15 mouse cellular contexts compared by ENCODE assay signal in the genomic region with DNA sequence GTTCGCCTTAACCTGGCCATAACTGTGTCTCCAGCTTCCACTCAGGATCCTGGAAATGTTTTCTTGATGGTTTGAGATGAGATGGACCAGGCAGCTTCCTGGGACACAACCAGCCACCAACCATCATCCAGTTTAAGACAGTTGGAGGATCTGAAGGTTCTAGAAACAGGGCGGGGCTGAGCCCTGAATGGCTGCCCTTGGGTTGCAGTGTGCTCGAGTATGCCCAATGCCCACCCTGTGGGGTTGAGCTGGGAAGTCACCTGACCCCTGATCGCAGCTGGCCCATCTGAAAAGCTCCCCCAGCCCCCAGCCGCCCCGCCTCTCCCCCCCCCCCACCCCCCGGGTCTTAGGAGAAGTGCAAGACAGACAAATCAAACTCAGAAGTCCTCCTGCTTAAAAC.
DNase-seq lines count a peak whose midpoint lies in the region; ATAC-seq and TF ChIP-seq lines count a peak whose summit lies in the region.
"Had no signal": no experiment of that assay in that cellular context is flagged by ENCODE, and none has a peak within 500 bp of the region (broad histone marks: within the 10 kb centered on the region; RNA-seq: fewer than 3 reads in every experiment).

No protein-coding gene starts in this region.

- H3K36me3 ChIP-seq in kidney, embryonic 16.5 days (ENCODE audit: insufficient read depth, low read length), result no peaks in the 10 kb centered on the region
- no peaks in the 10 kb centered on the region for H3K36me3 ChIP-seq in forebrain, embryonic 14.5 days (ENCODE audit: control insufficient read depth, insufficient read depth, low read length)
- H3K36me3 ChIP-seq in myocyte (ENCODE audit: control insufficient read depth, insufficient read depth), result no peaks in the 10 kb centered on the region
- no peaks in the 10 kb centered on the region for H3K36me3 ChIP-seq in midbrain, embryonic 15.5 days (replicated peaks)
- H3K36me3 ChIP-seq: hindbrain, embryonic 10.5 days had no signal

- H3K9ac ChIP-seq in kidney, embryonic 16.5 days (replicated peaks; ENCODE audit: low read length), result no peak overlapping the region
- H3K9ac ChIP-seq in forebrain, embryonic 14.5 days (ENCODE audit: low read length), result no peak overlapping the region
- H3K9ac ChIP-seq in midbrain, embryonic 15.5 days, result no peak overlapping the region

- no peak for ATAC-seq in kidney, embryonic 16.5 days (ENCODE audit: low FRiP score, low TSS enrichment)
- ATAC-seq in forebrain, embryonic 14.5 days, result peak; percentile 24; the same call in 1 of the 2 replicates
- no peak for ATAC-seq in midbrain, embryonic 15.5 days (replicated peaks)

- no peak for TF ChIP-seq POLR2A in myocyte (IDR thresholded peaks at IDR 0.05; ENCODE audit: insufficient read length, low read depth)

- WGBS in kidney, embryonic 16.5 days, result 48% methylated on average over 7 of the region's 7 CpGs
- 61% methylated on average over 7 of the region's 7 CpGs for WGBS in forebrain, embryonic 14.5 days
- WGBS in midbrain, embryonic 15.5 days, result 65% methylated on average over 7 of the region's 7 CpGs

- no peaks in the 10 kb centered on the region for H3K9me3 ChIP-seq in kidney, embryonic 16.5 days (ENCODE audit: low read length)
- no peaks in the 10 kb centered on the region for H3K9me3 ChIP-seq in forebrain, embryonic 14.5 days (replicated peaks; ENCODE audit: control insufficient read depth, low read length)
- H3K9me3 ChIP-seq in midbrain, embryonic 15.5 days, result no peaks in the 10 kb centered on the region
- H3K9me3 ChIP-seq: hindbrain, embryonic 10.5 days had no signal

- peak overlapping the region; percentile 67; the same call in 1 of the 2 replicates for H3K27ac ChIP-seq in kidney, embryonic 16.5 days (ENCODE audit: low read length)
- peak overlapping the region; percentile 60 for H3K27ac ChIP-seq in forebrain, embryonic 14.5 days (ENCODE audit: low read depth, low read length)
- H3K27ac ChIP-seq in midbrain, embryonic 15.5 days, result no peak overlapping the region
- H3K27ac ChIP-seq: left cerebral cortex, adult 2 months had no signal

- no peak overlapping the region for H3K4me3 ChIP-seq in kidney, embryonic 16.5 days (ENCODE audit: low read length)
- no peak overlapping the region for H3K4me3 ChIP-seq in forebrain, embryonic 14.5 days (ENCODE audit: low read depth, low read length)
- H3K4me3 ChIP-seq in myocyte, result no peak overlapping the region
- H3K4me3 ChIP-seq in midbrain, embryonic 15.5 days, result no peak overlapping the region
- H3K4me3 ChIP-seq: erythroblast, embryonic 14.5 days; hindbrain, embryonic 10.5 days; left cerebral cortex, adult 2 months had no signal

- no peak for DNase-seq in kidney, adult 9 months
- peak; percentile 70 for DNase-seq in ZHBTc4 (ENCODE audit: low read depth, low spot score)
- DNase-seq in forebrain, embryonic 14.5 days (ENCODE audit: low spot score), result peak; percentile 12
- DNase-seq in embryo, embryonic 10.5 days (ENCODE audit: low spot score), result no peak
- DNase-seq: cerebellum, postnatal 25 days; kidney, postnatal 36 days; midbrain, embryonic 14.5 days; thymus, adult 18-20 months had no signal

- peaks cover 51% of the 10 kb centered on the region for H3K4me1 ChIP-seq in kidney, embryonic 16.5 days (ENCODE audit: insufficient read depth, low read length)
- peaks cover 7% of the 10 kb centered on the region for H3K4me1 ChIP-seq in forebrain, embryonic 14.5 days (ENCODE audit: control insufficient read depth, insufficient read depth, low read length)
- H3K4me1 ChIP-seq in midbrain, embryonic 15.5 days, result peaks cover 6% of the 10 kb centered on the region

- no peaks in the 10 kb centered on the region for H3K79me2 ChIP-seq in myocyte (ENCODE audit: control insufficient read depth, insufficient read depth)

- no peaks in the 10 kb centered on the region; the same call in 1 of the 2 replicates for H3K27me3 ChIP-seq in kidney, embryonic 16.5 days (ENCODE audit: insufficient read depth, low read length)
- H3K27me3 ChIP-seq in forebrain, embryonic 14.5 days (replicated peaks; ENCODE audit: control insufficient read depth, insufficient read depth, low read length), result no peaks in the 10 kb centered on the region
- peaks cover 28% of the 10 kb centered on the region for H3K27me3 ChIP-seq in myocyte (ENCODE audit: control insufficient read depth, insufficient read depth, insufficient read length)
- H3K27me3 ChIP-seq in midbrain, embryonic 15.5 days (replicated peaks), result no peaks in the 10 kb centered on the region

- H3K4me2 ChIP-seq in kidney, embryonic 16.5 days (replicated peaks; ENCODE audit: low read depth, low read length), result no peak overlapping the region
- H3K4me2 ChIP-seq in forebrain, embryonic 14.5 days (ENCODE audit: low read length), result no peak overlapping the region
- peak overlapping the region; percentile 1 for H3K4me2 ChIP-seq in myocyte (ENCODE audit: low read depth)
- H3K4me2 ChIP-seq in midbrain, embryonic 15.5 days, result no peak overlapping the region
- H3K4me2 ChIP-seq: liver, embryonic 11.5 days had no signal

- no peak overlapping the region for H3ac ChIP-seq in myocyte (ENCODE audit: control insufficient read depth, insufficient read length)

TF ChIP-seq in myocyte, 11 proteins besides CTCF, POLR2A, EP300 and RAD21:
- TF ChIP-seq MYOG (IDR thresholded peaks at IDR 0.05; ENCODE audit: control insufficient read depth in 1 of 3, insufficient read depth in 1 of 3, insufficient read length in 2 of 3, low read depth in 2 of 3) (no peak), REST (IDR thresholded peaks at IDR 0.05; ENCODE audit: insufficient read depth, insufficient read length) (no peak), MAX (IDR thresholded peaks at IDR 0.05; ENCODE audit: low read depth) (no peak), TCF12 (IDR thresholded peaks at IDR 0.05; ENCODE audit: insufficient read depth, poor library complexity, severe bottlenecking) (no peak), TCF3 (IDR thresholded peaks at IDR 0.05; ENCODE audit: insufficient read length, low read depth) (no peak), POLR2AphosphoS2 (IDR thresholded peaks at IDR 0.05; ENCODE audit: insufficient read length, low read depth) (no peak), SRF (IDR thresholded peaks at IDR 0.05; ENCODE audit: control insufficient read depth, insufficient read length, low read depth) (no peak), USF1 (IDR thresholded peaks at IDR 0.05; ENCODE audit: low read depth) (no peak), CEBPB (IDR thresholded peaks at IDR 0.05; ENCODE audit: insufficient read depth, poor library complexity, severe bottlenecking) (no peak), MYOD1 (IDR thresholded peaks at IDR 0.05; ENCODE audit: control insufficient read depth in 1 of 3, insufficient read length in 2 of 3, low read depth in 2 of 3) (no peak), E2F4 (IDR thresholded peaks at IDR 0.05; ENCODE audit: insufficient read depth) (no peak)

Comparison
In these comparisons a context has a peak if more than half of its experiments do, and no peak if none do; other contexts are left out.
1. DNase-seq: peak in ZHBTc4 (single experiment) and forebrain, embryonic 14.5 days (single experiment); none in kidney, adult 9 months (single experiment) and embryo, embryonic 10.5 days (single experiment).